Mouse (Mus musculus) heart, embryonic 15.5 days (tissue): ENCODE data around the gene Btbd11. TPM values are rescaled to one million over a fixed set of nuclear protein-coding genes. Genes with fewer than 3 reads are reported as not detected.

Experiments used
- ATAC-seq: fragments of 200-750 bp; cut with Nextera tagmentation; replicated peaks from 2 replicates; pipeline ENCODE4 v1.8.0; 2017; ENCODE audit warnings: low read depth, moderate TSS enrichment; ENCODE audit not compliant: insufficient number of reproducible peaks, insufficient read depth, low FRiP score
- H3K27ac ChIP-seq: fragments of 300-500 bp; sonication (generic); 2 replicates; pipeline ENCODE4 v1.5.1; 2015; ENCODE audit warnings: mild to moderate bottlenecking, inconsistent platforms
- H3K27me3 ChIP-seq: fragments of 300-500 bp; sonication (generic); 2 replicates; pipeline ENCODE4 v1.6.1; 2015; ENCODE audit warnings: inconsistent platforms
- H3K36me3 ChIP-seq: fragments of 300-500 bp; sonication (generic); 2 replicates; pipeline ENCODE4 v1.6.1; 2015; ENCODE audit warnings: mild to moderate bottlenecking, inconsistent platforms
- H3K4me1 ChIP-seq: fragments of 300-500 bp; sonication (generic); replicated peaks from 2 replicates; pipeline ENCODE4 v1.6.1; 2015; ENCODE audit warnings: inconsistent platforms
- H3K4me2 ChIP-seq: fragments of 300-500 bp; sonication (generic); 2 replicates; pipeline ENCODE4 v1.6.1; 2015; ENCODE audit warnings: inconsistent platforms, mild to moderate bottlenecking, moderate library complexity
- H3K4me3 ChIP-seq: fragments of 300-500 bp; sonication (generic); 2 replicates; pipeline ENCODE4 v1.5.1; 2015; ENCODE audit warnings: mild to moderate bottlenecking, inconsistent platforms
- H3K9ac ChIP-seq: fragments of 300-500 bp; sonication (generic); 2 replicates; pipeline ENCODE4 v1.6.1; 2015; ENCODE audit warnings: mild to moderate bottlenecking, inconsistent platforms
- H3K9me3 ChIP-seq: fragments of 300-500 bp; sonication (generic); replicated peaks from 2 replicates; pipeline ENCODE4 v1.6.1; 2016; ENCODE audit warnings: inconsistent platforms
- WGBS: fragments of 180-500 bp; shearing (Covaris S2); methylation state at CpG from one replicate; pipeline ENCODE4 v1.1.7; 2015; ENCODE audit warnings: mixed read lengths; 5-methylcytosine and 5-hydroxymethylcytosine counted together
- polyA plus RNA-seq: library from polyadenylated mRNA; unstranded; fragments of >200 nt; fragmentation: Nextera tagmentation; extraction: Ambion mirVana; gene quantifications from 2 replicates; pipeline ENCODE4 v1.2.1, GENCODE M21; 2015

Btbd11 gene
- 0.79 and 3.2 TPM in 2 replicates for polyA plus RNA-seq

DNA sequence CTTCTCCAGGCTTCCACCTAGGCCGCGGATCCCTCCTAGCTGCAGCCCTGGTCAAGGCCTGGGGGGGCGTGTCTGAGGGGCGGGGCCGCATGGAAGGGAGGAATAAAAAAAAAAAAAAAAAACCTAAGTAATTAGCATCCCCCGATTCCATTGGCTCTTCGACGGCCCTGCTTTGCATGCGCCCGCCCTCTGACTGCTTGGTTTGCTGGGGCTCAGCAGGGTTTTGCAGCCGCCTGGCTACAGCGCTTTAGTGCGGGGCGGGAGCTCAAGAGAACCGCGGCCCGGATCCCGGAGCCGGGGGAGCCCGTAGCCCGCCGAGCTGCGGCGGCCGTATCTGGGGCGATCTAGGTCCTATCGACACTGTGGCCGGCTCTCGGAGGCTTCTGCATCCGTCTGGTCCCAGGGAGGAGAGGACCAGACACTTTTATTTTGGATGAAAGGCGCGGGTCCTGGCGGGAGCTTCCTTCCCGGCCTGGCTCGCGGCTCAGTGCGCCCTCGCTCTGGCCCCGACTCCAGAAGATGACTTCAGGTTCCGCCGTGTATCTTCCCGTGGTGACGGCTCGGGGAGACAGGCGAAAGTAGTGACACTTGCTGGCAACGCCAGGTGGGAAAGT is at the start of gene Btbd11:
Gene Btbd11 (plus strand): TSS at position 210 of the 614 bp plus-strand sequence.
- peak; percentile 97 for ATAC-seq
- Histone ChIP-seq H3K9ac (peak within 1 kb of the TSS; percentile 55), H3K4me1 (peaks cover 28% of the 10 kb centered on the region), H3K4me3 (peak within 1 kb of the TSS; percentile 59), H3K36me3 (no peaks in the 10 kb centered on the region), H3K4me2 (peak within 1 kb of the TSS; percentile 99), H3K9me3 (no peaks in the 10 kb centered on the region), H3K27me3 (peaks cover 33% of the 10 kb centered on the region), H3K27ac (peak within 1 kb of the TSS; percentile 50; the same call in 1 of the 2 replicates)
- WGBS, result under 1% methylated on average over 45 of the region's 46 CpGs

DNA sequence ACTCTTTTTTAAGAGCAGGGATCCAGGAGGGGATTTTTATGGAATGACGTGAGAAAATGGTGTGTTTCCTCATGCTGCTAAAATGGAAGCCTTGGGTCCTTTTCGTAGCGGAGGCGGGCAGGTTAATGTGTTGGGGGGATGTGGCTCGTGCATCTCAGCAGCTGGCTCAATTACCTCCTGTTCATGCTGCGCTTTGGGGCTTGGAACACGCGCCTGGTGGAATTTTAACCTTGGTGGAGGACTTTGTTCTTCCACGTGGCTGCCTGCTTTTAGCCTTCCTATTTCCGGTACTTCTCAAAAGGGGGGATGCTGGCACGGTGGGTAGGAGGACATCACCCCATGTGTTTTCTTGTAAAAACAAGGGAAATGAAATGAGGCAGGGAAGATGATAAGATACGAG is 47.9 kb upstream of the Btbd11 start:
- Histone ChIP-seq H3K9me3 (no peaks in the 10 kb centered on the region), H3K4me1 (no peaks in the 10 kb centered on the region), H3K4me2 (no peak overlapping the region), H3K4me3 (no peak overlapping the region), H3K27me3 (0 out of 2 replicates have a peak, but pooled peaks cover 3% of the 10 kb centered on the region), H3K9ac (no peak overlapping the region), H3K27ac (no peak overlapping the region), H3K36me3 (no peaks in the 10 kb centered on the region)
- WGBS, result 61% methylated on average over 12 of the region's 12 CpGs
- ATAC-seq, result no peak

DNA sequence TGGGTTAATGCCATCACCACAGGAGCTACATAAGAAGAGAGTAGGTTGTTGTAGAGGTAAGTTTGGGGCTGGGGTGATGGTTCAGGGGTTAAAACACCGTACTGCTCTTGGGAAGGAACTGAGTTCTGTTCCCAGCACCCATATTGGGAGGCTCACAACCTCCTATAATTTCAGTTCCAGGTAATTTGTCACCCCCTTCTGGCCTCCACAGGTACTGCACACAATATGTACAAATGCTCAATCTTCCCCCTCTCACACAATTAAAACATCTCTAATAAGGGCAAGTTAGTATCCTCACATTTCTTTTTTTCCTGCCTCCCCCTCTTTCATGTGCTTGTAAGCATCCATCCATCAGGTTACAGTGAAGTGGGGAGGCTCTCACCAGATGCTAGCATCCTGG is 44.7 kb upstream of the Btbd11 start:
- Histone ChIP-seq H3K4me1 (no peaks in the 10 kb centered on the region), H3K9ac (no peak overlapping the region), H3K9me3 (no peaks in the 10 kb centered on the region), H3K4me3 (no peak overlapping the region), H3K36me3 (no peaks in the 10 kb centered on the region), H3K27me3 (0 out of 2 replicates have a peak, but pooled peaks cover 3% of the 10 kb centered on the region), H3K27ac (no peak overlapping the region), H3K4me2 (no peak overlapping the region)
- 72% methylated on average over 1 of the region's 1 CpGs for WGBS
- no peak for ATAC-seq

DNA sequence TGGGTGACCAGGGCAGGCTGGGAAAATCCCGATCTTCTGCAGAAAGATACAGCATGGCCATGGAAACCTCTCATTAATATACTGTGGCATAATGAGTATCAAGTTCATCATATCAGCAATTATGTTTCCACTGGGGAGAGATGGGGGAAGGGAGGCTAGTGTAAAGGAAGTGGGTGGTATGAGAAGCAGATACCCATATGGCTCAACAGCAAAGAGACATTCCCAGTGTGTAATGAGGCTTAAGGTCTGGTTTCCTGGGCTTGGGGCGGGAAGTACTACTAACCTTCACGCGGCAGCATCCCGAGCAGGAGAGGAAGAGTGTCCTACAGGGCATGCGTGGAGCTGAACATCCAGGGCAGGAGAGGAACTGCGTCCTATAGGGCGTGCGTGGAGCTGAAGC is 39.4 kb upstream of the Btbd11 start:
- Histone ChIP-seq H3K9me3 (no peaks in the 10 kb centered on the region), H3K9ac (no peak overlapping the region), H3K27me3 (no peaks in the 10 kb centered on the region), H3K4me2 (no peak overlapping the region), H3K4me1 (no peaks in the 10 kb centered on the region), H3K36me3 (no peaks in the 10 kb centered on the region), H3K4me3 (no peak overlapping the region), H3K27ac (no peak overlapping the region)
- ATAC-seq, result no peak
- 83% methylated on average over 9 of the region's 9 CpGs for WGBS

DNA sequence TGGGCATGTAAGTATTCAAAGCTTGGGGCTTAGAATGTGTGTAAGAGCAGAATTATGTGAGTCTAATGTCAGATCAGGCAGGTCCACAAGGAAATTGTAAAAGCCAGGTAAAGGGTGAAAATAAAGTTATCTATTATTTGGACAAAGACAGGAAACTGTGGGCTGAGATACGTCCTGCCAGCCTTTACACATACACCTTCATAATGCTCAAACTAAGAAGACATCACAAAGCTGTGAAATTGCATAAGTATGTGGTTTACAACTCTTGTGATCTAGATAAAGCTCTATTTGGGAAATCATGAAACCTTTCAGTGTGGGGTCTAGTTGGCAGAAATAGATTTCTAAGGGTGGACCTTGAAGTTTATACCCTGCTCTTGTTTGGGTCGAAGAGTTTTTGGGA is 34.1 kb upstream of the Btbd11 start:
- Histone ChIP-seq H3K36me3 (no peaks in the 10 kb centered on the region), H3K4me3 (no peak overlapping the region), H3K9ac (no peak overlapping the region), H3K27ac (no peak overlapping the region), H3K27me3 (no peaks in the 10 kb centered on the region), H3K9me3 (no peaks in the 10 kb centered on the region), H3K4me1 (no peaks in the 10 kb centered on the region), H3K4me2 (no peak overlapping the region)
- ATAC-seq, result no peak
- WGBS, result 68% methylated on average over 2 of the region's 2 CpGs

DNA sequence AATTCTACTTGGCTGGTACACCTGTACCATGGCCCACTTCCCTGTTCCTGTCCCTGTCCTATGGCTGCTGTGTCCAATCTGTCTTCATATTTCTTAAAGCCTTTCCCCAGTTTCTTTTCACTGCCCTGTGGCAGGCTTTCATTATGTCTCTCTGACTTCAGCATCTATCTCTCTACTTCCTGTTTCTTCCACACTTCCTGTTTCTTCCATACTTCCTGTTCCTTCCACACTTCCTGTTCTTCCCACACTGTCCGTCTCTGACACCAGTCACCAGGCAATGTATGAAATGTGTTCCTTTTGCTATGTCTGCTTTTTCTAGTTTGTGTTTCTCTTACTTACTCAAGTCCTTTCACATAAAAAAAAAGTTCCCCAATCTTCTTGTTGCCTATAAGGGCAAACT is 32.3 kb upstream of the Btbd11 start:
- Histone ChIP-seq H3K9me3 (no peaks in the 10 kb centered on the region), H3K4me1 (no peaks in the 10 kb centered on the region), H3K36me3 (no peaks in the 10 kb centered on the region), H3K9ac (no peak overlapping the region), H3K27me3 (no peaks in the 10 kb centered on the region), H3K27ac (no peak overlapping the region), H3K4me3 (no peak overlapping the region), H3K4me2 (no peak overlapping the region)
- 66% methylated on average over 1 of the region's 1 CpGs for WGBS
- no peak for ATAC-seq

DNA sequence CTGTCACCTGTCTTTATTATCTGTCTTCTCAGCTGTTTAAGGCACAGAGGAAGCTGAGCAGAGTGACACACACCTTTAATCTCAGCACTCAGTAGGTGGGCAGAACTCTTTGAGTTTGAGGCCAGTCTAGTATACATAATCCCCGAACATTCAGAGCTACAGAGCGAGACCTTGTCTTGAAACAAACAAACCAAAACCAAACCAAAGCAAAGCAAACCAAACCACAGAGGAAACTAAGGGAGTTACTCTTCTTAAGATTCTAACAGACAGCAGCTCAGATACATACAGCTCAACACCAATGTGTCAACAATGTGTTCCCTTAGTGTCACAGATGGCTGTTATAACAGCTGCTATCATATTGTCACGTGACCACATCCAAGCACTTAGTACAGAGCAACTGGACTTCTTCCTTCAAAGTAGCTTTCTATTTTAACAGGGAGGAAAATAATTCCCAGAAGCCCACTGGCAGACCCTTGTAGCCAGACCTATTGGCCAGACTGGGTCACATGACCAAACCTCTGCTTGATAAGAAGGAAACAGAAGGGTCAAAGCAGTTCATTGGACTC is 27.0 kb upstream of the Btbd11 start:
- H3K4me3 ChIP-seq, result no peak overlapping the region
- H3K27ac ChIP-seq, result no peak overlapping the region
- no peaks in the 10 kb centered on the region for H3K36me3 ChIP-seq
- WGBS, result 80% methylated on average over 3 of the region's 3 CpGs
- no peak overlapping the region for H3K4me2 ChIP-seq
- H3K9ac ChIP-seq, result no peak overlapping the region
- H3K9me3 ChIP-seq, result no peaks in the 10 kb centered on the region
- H3K4me1 ChIP-seq, result no peaks in the 10 kb centered on the region
- no peak for ATAC-seq
- no peaks in the 10 kb centered on the region for H3K27me3 ChIP-seq

DNA sequence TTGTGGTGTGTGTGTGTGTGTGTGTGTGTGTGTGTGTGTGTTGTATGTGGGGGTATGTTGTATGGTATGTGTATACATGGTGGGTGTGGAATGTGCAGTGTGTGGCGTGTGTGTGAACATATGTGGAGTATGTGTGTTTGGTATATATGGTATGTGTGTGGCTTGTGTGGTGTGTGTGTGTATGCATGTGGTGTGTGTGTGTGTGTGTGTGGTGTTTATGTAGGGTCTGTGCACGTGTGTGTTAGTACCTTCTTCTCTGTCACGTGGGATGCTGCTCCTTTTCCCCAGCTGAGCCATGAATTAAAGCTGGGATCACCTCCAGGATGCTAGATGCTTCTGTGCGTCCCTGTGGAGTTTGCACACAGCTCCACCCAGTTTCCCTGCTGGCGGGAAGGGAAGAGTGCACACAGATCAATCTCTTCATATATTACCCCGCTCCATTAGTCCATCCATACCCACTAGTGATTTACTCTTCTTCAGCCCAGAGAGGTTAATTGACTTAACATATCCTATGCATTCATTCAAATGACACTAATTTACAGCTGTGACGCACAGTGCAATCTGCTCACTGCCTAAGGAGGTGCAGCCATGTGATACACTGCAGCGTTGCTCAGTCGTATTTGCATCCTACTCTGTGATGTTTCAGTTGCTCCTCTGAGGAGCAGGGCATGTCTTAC is 23.7 kb upstream of the Btbd11 start:
- no peak overlapping the region for H3K9ac ChIP-seq
- no peaks in the 10 kb centered on the region for H3K27me3 ChIP-seq
- H3K36me3 ChIP-seq, result no peaks in the 10 kb centered on the region
- WGBS, result 69% methylated on average over 9 of the region's 9 CpGs
- no peaks in the 10 kb centered on the region for H3K4me1 ChIP-seq
- H3K4me2 ChIP-seq, result no peak overlapping the region
- no peaks in the 10 kb centered on the region for H3K9me3 ChIP-seq
- H3K27ac ChIP-seq, result no peak overlapping the region
- ATAC-seq, result no peak
- no peak overlapping the region for H3K4me3 ChIP-seq

DNA sequence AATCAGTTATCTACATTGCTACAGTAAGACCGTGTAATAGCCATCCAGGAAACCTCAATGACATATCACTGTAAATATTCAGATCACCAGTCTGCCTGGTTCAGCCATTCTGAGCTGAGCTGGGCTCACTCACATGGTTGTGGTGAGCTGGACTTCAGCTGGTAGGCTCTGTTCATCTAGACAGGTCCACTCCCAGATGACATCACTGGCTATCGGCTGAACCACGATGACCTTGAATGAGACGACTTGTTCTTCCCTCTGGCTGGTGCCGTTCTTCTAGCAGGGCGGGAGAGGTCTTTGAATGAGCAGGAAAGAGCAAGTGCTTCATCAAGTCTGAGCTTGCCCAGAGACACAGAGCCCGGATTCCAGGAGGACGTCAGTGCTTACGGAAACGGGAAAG is 19.7 kb upstream of the Btbd11 start:
- Histone ChIP-seq H3K9ac (no peak overlapping the region), H3K36me3 (no peaks in the 10 kb centered on the region), H3K4me3 (no peak overlapping the region), H3K27ac (no peak overlapping the region), H3K27me3 (no peaks in the 10 kb centered on the region), H3K4me2 (no peak overlapping the region), H3K9me3 (no peaks in the 10 kb centered on the region), H3K4me1 (no peaks in the 10 kb centered on the region)
- whole genome bisulfite sequencing, result 69% methylated on average over 10 of the region's 10 CpGs
- ATAC-seq, result no peak

DNA sequence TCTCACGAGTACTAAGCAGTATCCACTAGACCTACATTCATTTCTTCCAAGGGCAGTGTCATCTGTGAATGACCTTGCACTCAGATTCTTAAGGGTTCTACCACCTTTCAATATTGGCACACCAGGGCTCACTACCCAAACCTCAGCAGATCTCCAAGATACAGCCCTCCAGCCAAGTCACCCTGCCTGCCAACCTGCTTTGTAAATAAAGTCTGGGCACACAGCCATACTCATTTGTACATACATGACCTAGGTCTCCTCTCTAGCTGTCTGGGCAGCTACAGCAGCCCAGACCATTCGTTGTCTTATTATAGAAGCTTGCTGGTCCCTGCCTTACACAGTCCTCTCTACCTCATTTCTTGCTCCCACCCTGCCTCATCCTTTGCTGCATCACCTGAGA is 15.3 kb upstream of the Btbd11 start:
- Histone ChIP-seq H3K27me3 (no peaks in the 10 kb centered on the region), H3K9ac (no peak overlapping the region), H3K4me1 (no peaks in the 10 kb centered on the region), H3K4me2 (no peak overlapping the region), H3K27ac (no peak overlapping the region), H3K4me3 (no peak overlapping the region), H3K9me3 (no peaks in the 10 kb centered on the region), H3K36me3 (no peaks in the 10 kb centered on the region)
- WGBS, result 62% methylated on average over 2 of the region's 2 CpGs
- no peak for ATAC-seq

DNA sequence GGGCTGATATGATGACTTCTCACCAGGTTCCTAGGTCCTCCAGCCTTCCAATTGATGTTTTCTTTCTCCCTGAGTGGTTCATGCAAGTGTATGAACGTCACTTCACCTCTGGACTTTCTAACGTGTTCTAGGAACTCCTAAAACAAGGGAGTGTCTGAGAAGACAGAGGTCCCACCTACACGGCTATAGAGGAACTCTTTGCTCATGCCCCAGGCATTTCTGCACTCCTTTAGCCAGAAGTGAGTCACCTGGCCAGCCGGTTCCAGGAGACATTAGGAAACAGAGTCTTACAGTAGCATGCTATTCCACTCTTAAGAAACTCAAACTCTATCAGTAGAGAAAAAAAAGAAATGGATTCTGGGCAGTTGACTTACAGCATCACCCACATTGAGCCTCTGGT is 14.5 kb upstream of the Btbd11 start:
- no peak overlapping the region for H3K4me3 ChIP-seq
- H3K9ac ChIP-seq, result no peak overlapping the region
- no peak for ATAC-seq
- H3K4me1 ChIP-seq, result no peaks in the 10 kb centered on the region
- no peaks in the 10 kb centered on the region for H3K9me3 ChIP-seq
- H3K36me3 ChIP-seq, result no peaks in the 10 kb centered on the region
- H3K4me2 ChIP-seq, result no peak overlapping the region
- H3K27ac ChIP-seq, result no peak overlapping the region
- WGBS, result 70% methylated on average over 4 of the region's 4 CpGs
- no peaks in the 10 kb centered on the region for H3K27me3 ChIP-seq

DNA sequence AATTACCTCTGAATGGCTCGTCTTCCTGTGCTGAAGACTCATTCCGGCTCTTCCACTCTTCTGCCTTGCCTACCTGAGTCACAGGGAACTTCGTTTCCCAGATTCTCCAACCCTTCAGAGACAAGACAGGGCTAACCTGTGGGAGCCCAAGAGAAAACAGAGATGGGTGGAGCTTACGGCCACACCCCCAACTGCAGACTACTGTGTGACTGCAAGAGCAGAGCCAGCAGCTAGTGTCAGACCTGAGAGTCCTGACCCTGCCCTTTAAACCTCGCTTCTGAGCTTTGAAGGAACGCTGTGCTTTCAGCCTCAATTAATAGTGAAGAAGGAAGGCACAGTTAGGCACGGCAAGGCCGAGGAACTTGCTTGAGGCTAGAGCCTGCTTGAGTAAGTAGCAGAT is 7.6 kb upstream of the Btbd11 start:
- Histone ChIP-seq H3K9ac (no peak overlapping the region), H3K4me3 (no peak overlapping the region), H3K4me2 (no peak overlapping the region), H3K27me3 (no peaks in the 10 kb centered on the region), H3K36me3 (no peaks in the 10 kb centered on the region), H3K27ac (no peak overlapping the region), H3K9me3 (no peaks in the 10 kb centered on the region), H3K4me1 (no peaks in the 10 kb centered on the region)
- no peak for ATAC-seq
- WGBS, result 21% methylated on average over 8 of the region's 8 CpGs
